Mouse (Mus musculus) activated CD4-positive, CD25-positive, alpha-beta regulatory T cell, adult 4 months (primary cell): ENCODE data around the gene Hist1h4j. TPM values are rescaled to one million over a fixed set of nuclear protein-coding genes. Genes with fewer than 3 reads are reported as not detected.
A peak's percentile ranks its signal among the peaks of the same experiment; 100 is the strongest.
"Not testable (repeated sequence)": the region's sequence is repeated elsewhere in the genome, so short reads cannot be mapped to it uniquely, and the experiment has no call there.

Source experiments
- ATAC-seq: one replicate; pipeline ENCODE4 v1.8.0; 2017
- polyA plus RNA-seq, 2 experiments: library from polyadenylated mRNA; unstranded; fragments of 100-300 nt; shearing (Covaris generic); gene quantifications; one replicate each; pipeline ENCODE4 v1.2.1; 2017

The Hist1h4j gene
- polyA plus RNA-seq, 2 experiments from 2014 or later, result 0.61 TPM; not detected in 1

- no peak for ATAC-seq
Measured at GRCm38 (mm10) chr13:21727948-21728572, 6.8 kb upstream of the Hist1h4j start.

- no peak for ATAC-seq
Measured at GRCm38 (mm10) chr13:21729544-21729943, 5.3 kb upstream of the Hist1h4j start.

GRCm38 (mm10) chr13:21733466-21733865 is 1.4 kb upstream of the Hist1h4j start:
- ATAC-seq, result no peak

- peak; percentile 50 for ATAC-seq
Measured at GRCm38 (mm10) chr13:21734010-21734905, 606 bp upstream of the Hist1h4j start.

GRCm38 (mm10) chr13:21745006-21745405 is 10.1 kb downstream of the Hist1h4j start:
- ATAC-seq, result no peak

- no peak for ATAC-seq
Measured at GRCm38 (mm10) chr13:21749387-21750158, 14.7 kb downstream of the Hist1h4j start.

- ATAC-seq, result peak; percentile 51
Measured at GRCm38 (mm10) chr13:21750159-21751017, 15.5 kb downstream of the Hist1h4j start, which contains the start of gene Hist1h4k. Gene Hist1h4k, minus strand, starts transcription at chr13:21750505.

- ATAC-seq, result no peak
Measured at GRCm38 (mm10) chr13:21751417-21751816, 16.6 kb downstream of the Hist1h4j start.

GRCm38 (mm10) chr13:21751827-21752226 is 17.0 kb downstream of the Hist1h4j start:
- no peak for ATAC-seq

GRCm38 (mm10) chr13:21752356-21752755 is 17.5 kb downstream of the Hist1h4j start:
- ATAC-seq, result no peak

- no peak for ATAC-seq
Measured at GRCm38 (mm10) chr13:21753051-21753523, 18.2 kb downstream of the Hist1h4j start.

- peak; percentile 94 for ATAC-seq
Measured at GRCm38 (mm10) chr13:21753524-21754285, 18.8 kb downstream of the Hist1h4j start, which contains the start of the genes Hist1h2ak and Hist1h2bn. Gene Hist1h2ak, minus strand, starts transcription at chr13:21753827. Gene Hist1h2bn, plus strand, starts transcription at chr13:21754123.

GRCm38 (mm10) chr13:21754294-21755001 is 19.6 kb downstream of the Hist1h4j start:
- not testable (repeated sequence) for ATAC-seq

GRCm38 (mm10) chr13:21755707-21756106 is 20.8 kb downstream of the Hist1h4j start:
- ATAC-seq, result no peak

GRCm38 (mm10) chr13:21778814-21779766 is 44.2 kb downstream of the Hist1h4j start:
- ATAC-seq, result peak; percentile 89

- ATAC-seq, result peak; percentile 1
Measured at GRCm38 (mm10) chr13:21779767-21780731, 45.2 kb downstream of the Hist1h4j start, which contains the start of gene Hist1h1b. Gene Hist1h1b, minus strand, starts transcription at chr13:21780625.

- ATAC-seq, result no peak
Measured at GRCm38 (mm10) chr13:21781021-21781555, 46.2 kb downstream of the Hist1h4j start.
